Mouse (Mus musculus) limb, embryonic 10.5 days (tissue): ENCODE data around the gene Pold2. TPM values are rescaled to one million over a fixed set of nuclear protein-coding genes. Genes with fewer than 3 reads are reported as not detected.

ENCODE experiments used
- DNase-seq: peaks from one replicate; pipeline ENCODE4 v3.0.0-alpha.2; 2017; ENCODE audit warnings: low spot score
- H3K27ac ChIP-seq: fragments of 300-500 bp; sonication (generic); 2 replicates; pipeline ENCODE4 v1.5.1; 2016; ENCODE audit warnings: mild to moderate bottlenecking
- H3K27me3 ChIP-seq: fragments of 300-500 bp; sonication (generic); 2 replicates; pipeline ENCODE4 v1.6.1; 2016; ENCODE audit warnings: low read depth, mild to moderate bottlenecking; ENCODE audit not compliant: poor library complexity, severe bottlenecking
- H3K36me3 ChIP-seq: fragments of 300-500 bp; sonication (generic); 2 replicates; pipeline ENCODE4 v1.6.1; 2016; ENCODE audit warnings: mild to moderate bottlenecking, moderate library complexity
- H3K4me1 ChIP-seq: fragments of 300-500 bp; sonication (generic); 2 replicates; pipeline ENCODE4 v1.6.1; 2016
- H3K4me3 ChIP-seq: fragments of 300-500 bp; sonication (generic); 2 replicates; pipeline ENCODE4 v1.5.1; 2016; ENCODE audit warnings: mild to moderate bottlenecking, moderate library complexity
- H3K9me3 ChIP-seq: fragments of 300-500 bp; sonication (generic); replicated peaks from 2 replicates; pipeline ENCODE4 v1.6.1; 2016; ENCODE audit warnings: mild to moderate bottlenecking
- WGBS: fragments of 180-500 bp; shearing (Covaris S2); methylation state at CpG from one replicate; pipeline ENCODE4 v1.1.7; 2016; 5-methylcytosine and 5-hydroxymethylcytosine counted together
- polyA plus RNA-seq: library from polyadenylated mRNA; unstranded; fragments of >200 nt; fragmentation: Nextera tagmentation; extraction: Ambion mirVana; gene quantifications from 2 replicates; pipeline ENCODE4 v1.2.1, GENCODE M21; 2016

The Pold2 gene
- polyA plus RNA-seq, 1 experiment from 2014 or later = 165 TPM

GRCm38 (mm10) chr11:5850452-5850851 lies 27.6 kb downstream of the Pold2 start:
- H3K4me1 ChIP-seq = peaks cover 3% of the 10 kb centered on the region; the same call in 1 of the 2 replicates
- no peak overlapping the region for H3K4me3 ChIP-seq
- WGBS = 62% methylated on average over 5 of the region's 5 CpGs
- DNase-seq = no peak
- H3K9me3 ChIP-seq = no peaks in the 10 kb centered on the region
- H3K27ac ChIP-seq = no peak overlapping the region
- H3K27me3 ChIP-seq = no peaks in the 10 kb centered on the region
- no peaks in the 10 kb centered on the region for H3K36me3 ChIP-seq

- no peak for DNase-seq
- WGBS = 84% methylated on average over 2 of the region's 2 CpGs
- H3K27ac ChIP-seq = no peak overlapping the region
These were observed 28.8 kb downstream of the Pold2 start for GRCm38 (mm10) chr11:5849316-5849715.

DNA sequence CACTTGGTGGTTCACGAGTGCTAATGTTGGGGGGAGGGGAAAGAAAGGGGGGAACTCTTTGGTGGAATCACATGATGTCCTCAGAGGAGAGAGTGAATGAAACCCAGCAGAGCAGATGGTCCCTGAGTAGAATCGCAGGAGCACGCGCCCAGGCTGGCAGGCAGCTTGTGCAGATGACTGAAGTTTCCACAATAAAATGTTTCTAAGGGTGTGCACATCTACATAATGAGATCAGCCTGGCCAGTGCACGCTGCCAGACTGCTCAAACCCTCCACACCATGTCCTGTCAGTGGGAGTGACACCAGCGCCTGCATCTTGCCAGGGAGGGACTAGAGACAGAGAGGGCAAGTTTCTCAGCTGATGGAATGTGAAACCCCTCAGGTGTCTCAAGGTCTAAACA lies 29.4 kb downstream of the Pold2 start:
- 71% methylated on average over 6 of the region's 6 CpGs for WGBS
- no peaks in the 10 kb centered on the region for H3K36me3 ChIP-seq

More at GRCm38 (mm10) chr11:5849316-5849715, 28.8 kb downstream of the Pold2 start:
- Histone ChIP-seq H3K4me3 (no peak overlapping the region), H3K9me3 (no peaks in the 10 kb centered on the region), H3K36me3 (no peaks in the 10 kb centered on the region), H3K27me3 (no peaks in the 10 kb centered on the region), H3K4me1 (0 out of 2 replicates have a peak, but pooled peaks cover 3% of the 10 kb centered on the region)

GRCm38 (mm10) chr11:5846639-5847345 lies 31.3 kb downstream of the Pold2 start:
- no peak for DNase-seq
- H3K4me1 ChIP-seq = no peaks in the 10 kb centered on the region
- no peak overlapping the region for H3K27ac ChIP-seq
- H3K27me3 ChIP-seq = no peaks in the 10 kb centered on the region
- H3K4me3 ChIP-seq = no peak overlapping the region
- WGBS = 79% methylated on average over 7 of the region's 7 CpGs
- no peaks in the 10 kb centered on the region for H3K36me3 ChIP-seq
- no peaks in the 10 kb centered on the region for H3K9me3 ChIP-seq

More for the DNA sequence above, 29.4 kb downstream of the Pold2 start:
- no peak overlapping the region for H3K4me3 ChIP-seq
- no peak overlapping the region for H3K27ac ChIP-seq
- no peaks in the 10 kb centered on the region for H3K9me3 ChIP-seq
- 0 out of 2 replicates have a peak, but pooled peaks cover 3% of the 10 kb centered on the region for H3K4me1 ChIP-seq
- H3K27me3 ChIP-seq = no peaks in the 10 kb centered on the region
- DNase-seq = no peak

DNA sequence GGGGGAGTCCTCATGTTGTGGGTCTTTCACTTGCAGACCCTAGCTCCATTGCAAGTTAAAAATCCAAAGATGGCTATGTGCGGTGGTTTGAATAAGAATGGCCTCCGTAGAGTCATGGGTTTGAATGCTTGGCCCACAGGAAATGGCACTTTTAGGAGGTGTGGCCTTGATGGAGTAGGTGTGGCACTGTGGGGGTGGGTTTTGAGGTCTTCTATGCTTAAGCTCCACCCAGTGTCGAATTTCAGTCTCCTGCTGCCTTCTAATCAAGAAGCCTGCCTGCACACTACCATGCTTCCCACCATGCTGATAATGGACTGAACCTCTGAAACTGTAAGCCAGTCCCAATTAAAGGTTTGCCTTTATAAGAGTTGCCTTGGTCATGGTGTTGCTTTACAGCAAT lies 35.0 kb downstream of the Pold2 start:
- no peaks in the 10 kb centered on the region for H3K36me3 ChIP-seq
- DNase-seq = no peak
- no peak overlapping the region for H3K27ac ChIP-seq
- H3K27me3 ChIP-seq = no peaks in the 10 kb centered on the region
- H3K9me3 ChIP-seq = no peaks in the 10 kb centered on the region; the same call in 1 of the 2 replicates
- WGBS = 89% methylated on average over 3 of the region's 3 CpGs
- H3K4me3 ChIP-seq = no peak overlapping the region
- peaks cover 14% of the 10 kb centered on the region for H3K4me1 ChIP-seq

- no peak for DNase-seq
- Histone ChIP-seq H3K36me3 (no peaks in the 10 kb centered on the region), H3K27ac (no peak overlapping the region), H3K4me1 (peaks cover 21% of the 10 kb centered on the region), H3K27me3 (no peaks in the 10 kb centered on the region), H3K9me3 (no peaks in the 10 kb centered on the region; the same call in 1 of the 2 replicates), H3K4me3 (no peak overlapping the region)
- WGBS = 96% methylated on average over 2 of the region's 2 CpGs
These were observed 36.3 kb downstream of the Pold2 start for GRCm38 (mm10) chr11:5841751-5842150.

- Histone ChIP-seq H3K36me3 (no peaks in the 10 kb centered on the region), H3K9me3 (no peaks in the 10 kb centered on the region; the same call in 1 of the 2 replicates), H3K27me3 (no peaks in the 10 kb centered on the region), H3K4me3 (no peak overlapping the region), H3K27ac (0 out of 2 replicates have a peak overlapping the region, but pooled peaks have one; percentile 1), H3K4me1 (peaks cover 21% of the 10 kb centered on the region)
- DNase-seq = no peak
- WGBS = 84% methylated on average over 7 of the region's 7 CpGs
These were observed 37.7 kb downstream of the Pold2 start for GRCm38 (mm10) chr11:5840346-5840745.

- DNase-seq = peak; percentile 90
- Histone ChIP-seq H3K36me3 (peaks cover 12% of the 10 kb centered on the region; the same call in 1 of the 2 replicates), H3K4me1 (peaks cover 21% of the 10 kb centered on the region), H3K9me3 (no peaks in the 10 kb centered on the region; the same call in 1 of the 2 replicates), H3K4me3 (peak within 1 kb of the TSS; percentile 85), H3K27ac (peak within 1 kb of the TSS; percentile 88), H3K27me3 (no peaks in the 10 kb centered on the region)
- WGBS = 1% methylated on average over 63 of the region's 63 CpGs
These were observed 40.5 kb downstream of the Pold2 start, which contains the start of gene Polm for GRCm38 (mm10) chr11:5837251-5838246. Polm (minus strand) TSS chr11:5838016.

DNA sequence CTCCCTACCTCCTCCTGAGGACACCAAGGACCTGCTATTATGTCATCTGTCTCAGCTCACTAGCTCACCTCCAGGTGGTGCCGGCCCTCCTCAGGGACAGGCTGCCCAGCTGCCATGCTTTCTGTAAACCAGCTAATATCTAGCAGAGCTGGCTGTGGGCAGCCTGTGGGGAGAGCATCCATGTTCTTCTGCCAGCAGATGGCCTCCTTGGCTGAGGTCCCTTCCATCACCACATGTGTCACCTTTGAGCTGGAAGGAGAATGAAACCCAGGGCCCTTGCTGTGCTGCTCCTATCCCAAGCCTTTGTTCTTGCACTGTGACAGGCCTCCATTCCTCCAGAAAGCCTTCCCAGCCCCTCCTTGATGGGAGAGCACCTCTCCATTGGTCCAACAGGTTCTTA lies 42.0 kb downstream of the Pold2 start:
- H3K4me3 ChIP-seq = no peak overlapping the region
- DNase-seq = no peak

DNA sequence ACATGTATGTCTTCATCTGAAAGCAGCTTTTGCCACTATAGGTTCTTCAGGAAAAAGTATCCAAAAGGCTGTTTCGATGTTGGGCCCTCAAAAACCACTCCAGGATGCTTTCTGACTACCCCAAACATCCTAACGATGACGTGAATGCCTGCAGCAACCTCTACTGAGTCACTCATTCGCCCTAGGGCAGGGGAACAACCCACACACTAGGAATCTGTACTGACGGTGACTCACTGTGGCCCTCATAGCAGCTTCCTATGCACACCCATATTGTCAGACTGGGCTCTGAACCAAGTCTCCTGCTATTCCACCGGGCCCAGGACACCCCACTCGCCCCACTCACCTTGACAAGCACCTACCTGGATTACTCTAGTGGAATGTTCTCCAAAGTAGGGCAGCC lies 43.0 kb downstream of the Pold2 start:
- no peak for DNase-seq
- peaks cover 31% of the 10 kb centered on the region for H3K36me3 ChIP-seq

More for the DNA sequence above, 42.0 kb downstream of the Pold2 start:
- Histone ChIP-seq H3K36me3 (peaks cover 25% of the 10 kb centered on the region), H3K27me3 (no peaks in the 10 kb centered on the region), H3K9me3 (no peaks in the 10 kb centered on the region), H3K4me1 (peaks cover 21% of the 10 kb centered on the region), H3K27ac (no peak overlapping the region)
- 45% methylated on average over 1 of the region's 1 CpGs for WGBS

DNA sequence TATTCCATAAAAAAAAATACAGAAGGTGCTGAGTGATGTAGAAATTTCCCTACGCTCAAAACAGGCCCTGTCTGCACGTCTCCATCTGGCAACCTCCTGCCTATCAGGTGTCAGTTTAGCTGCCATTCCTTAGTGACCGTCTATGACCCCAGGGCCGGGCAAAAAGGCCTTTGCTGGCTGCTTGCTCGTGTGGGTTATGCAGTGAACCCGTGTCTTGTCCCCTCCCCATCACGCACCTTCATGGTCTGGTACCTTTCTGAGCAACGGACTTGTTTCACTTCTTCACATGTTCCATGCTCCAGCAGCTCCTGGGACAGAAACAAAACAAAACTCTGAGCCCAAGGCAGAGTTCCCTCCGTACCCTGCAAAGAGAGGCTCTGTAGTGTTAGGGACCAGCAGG lies 43.6 kb downstream of the Pold2 start:
- Histone ChIP-seq H3K36me3 (peaks cover 36% of the 10 kb centered on the region), H3K27ac (no peak overlapping the region), H3K4me1 (peaks cover 11% of the 10 kb centered on the region), H3K27me3 (no peaks in the 10 kb centered on the region), H3K9me3 (no peaks in the 10 kb centered on the region), H3K4me3 (no peak overlapping the region)
- WGBS = 91% methylated on average over 9 of the region's 9 CpGs
- no peak for DNase-seq

More for the DNA sequence above, 43.0 kb downstream of the Pold2 start:
- Histone ChIP-seq H3K4me3 (no peak overlapping the region), H3K27me3 (no peaks in the 10 kb centered on the region), H3K9me3 (no peaks in the 10 kb centered on the region), H3K4me1 (peaks cover 17% of the 10 kb centered on the region), H3K27ac (no peak overlapping the region)
- WGBS = 88% methylated on average over 7 of the region's 7 CpGs

DNA sequence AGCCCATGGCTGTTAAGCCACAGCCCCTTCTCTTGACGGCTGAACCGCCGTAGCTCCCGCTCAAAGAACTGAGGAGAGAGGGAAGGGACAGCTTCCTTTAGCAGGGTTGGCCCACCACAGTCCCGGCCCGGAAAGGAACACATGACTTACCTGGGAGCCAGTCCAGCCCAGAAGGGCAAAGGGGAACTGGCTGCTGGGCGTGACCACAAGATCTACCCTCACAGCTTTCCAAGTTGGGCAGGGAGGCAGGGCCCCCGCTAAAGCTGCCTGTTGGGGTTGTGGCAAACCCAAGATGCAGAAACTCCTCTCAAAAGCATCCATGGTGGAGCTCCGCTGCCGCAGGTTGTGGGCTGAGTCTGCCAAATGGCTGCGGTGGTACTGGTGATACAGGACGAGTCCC lies 48.8 kb downstream of the Pold2 start:
- Histone ChIP-seq H3K27me3 (no peaks in the 10 kb centered on the region), H3K9me3 (no peaks in the 10 kb centered on the region), H3K4me1 (0 out of 2 replicates have a peak, but pooled peaks cover 2% of the 10 kb centered on the region), H3K4me3 (no peak overlapping the region), H3K27ac (no peak overlapping the region), H3K36me3 (peaks cover 54% of the 10 kb centered on the region)
- WGBS = 93% methylated on average over 12 of the region's 12 CpGs
- no peak for DNase-seq
